Mouse (Mus musculus): ENCODE measurements around the gene 2510002D24Rik. TPM values are rescaled to one million over a fixed set of nuclear protein-coding genes. Genes with fewer than 3 reads are reported as not detected.

The 2510002D24Rik gene
- polyA plus RNA-seq (2015; fragmentation: Nextera tagmentation; extraction: Ambion mirVana), result 39.2 and 44.8 TPM in 2 replicates

- H3K4me2 ChIP-seq, result peak within 1 kb of the TSS; percentile 54
- H3K9ac ChIP-seq, result peak within 1 kb of the TSS; percentile 64
- ATAC-seq (ENCODE audit: low FRiP score, low read depth), result peak; percentile 98
- peaks cover 29% of the 10 kb centered on the region for H3K36me3 ChIP-seq
- peaks cover 7% of the 10 kb centered on the region for H3K4me1 ChIP-seq (replicated peaks)
- no peaks in the 10 kb centered on the region for H3K27me3 ChIP-seq
- WGBS, result under 1% methylated on average over 46 of the region's 46 CpGs
- peak within 1 kb of the TSS; percentile 62 for H3K4me3 ChIP-seq
- no peaks in the 10 kb centered on the region for H3K9me3 ChIP-seq
- peak within 1 kb of the TSS; percentile 72 for H3K27ac ChIP-seq (replicated peaks)
Measured at GRCm38 (mm10) chr16:18836468-18837208, at the start of gene 2510002D24Rik, which contains the start of gene Gm28539. TSS of gene 2510002D24Rik (plus strand) at chr16:18836578. TSS of gene Gm28539 (plus strand) at chr16:18836584.

GRCm38 (mm10) chr16:18786652-18787051, 49.7 kb upstream of the 2510002D24Rik start:
- Histone ChIP-seq H3K27me3 (no peaks in the 10 kb centered on the region), H3K4me3 (no peak overlapping the region), H3K27ac (replicated peaks) (no peak overlapping the region), H3K36me3 (no peaks in the 10 kb centered on the region), H3K9me3 (no peaks in the 10 kb centered on the region), H3K9ac (no peak overlapping the region), H3K4me2 (no peak overlapping the region), H3K4me1 (replicated peaks) (no peaks in the 10 kb centered on the region)
- WGBS, result 93% methylated on average over 10 of the region's 10 CpGs
- ATAC-seq (ENCODE audit: low FRiP score, low read depth), result no peak

GRCm38 (mm10) chr16:18788627-18789406, 47.6 kb upstream of the 2510002D24Rik start:
- H3K4me1 ChIP-seq (replicated peaks), result no peaks in the 10 kb centered on the region
- H3K36me3 ChIP-seq, result no peaks in the 10 kb centered on the region
- no peak overlapping the region for H3K9ac ChIP-seq
- no peaks in the 10 kb centered on the region for H3K27me3 ChIP-seq
- no peak overlapping the region for H3K27ac ChIP-seq (replicated peaks)
- WGBS, result 90% methylated on average over 10 of the region's 10 CpGs
- ATAC-seq (ENCODE audit: low FRiP score, low read depth), result no peak
- H3K4me3 ChIP-seq, result no peak overlapping the region
- H3K4me2 ChIP-seq, result no peak overlapping the region
- no peaks in the 10 kb centered on the region for H3K9me3 ChIP-seq

- Histone ChIP-seq H3K27me3 (no peaks in the 10 kb centered on the region), H3K36me3 (no peaks in the 10 kb centered on the region), H3K9me3 (no peaks in the 10 kb centered on the region), H3K9ac (no peak overlapping the region), H3K27ac (replicated peaks) (no peak overlapping the region), H3K4me2 (no peak overlapping the region), H3K4me1 (replicated peaks) (no peaks in the 10 kb centered on the region), H3K4me3 (no peak overlapping the region)
- 87% methylated on average over 11 of the region's 11 CpGs for WGBS
- ATAC-seq (ENCODE audit: low FRiP score, low read depth), result no peak
Measured at GRCm38 (mm10) chr16:18795223-18795899, 41.0 kb upstream of the 2510002D24Rik start.

- 82% methylated on average over 7 of the region's 7 CpGs for WGBS
- Histone ChIP-seq H3K27me3 (no peaks in the 10 kb centered on the region), H3K4me3 (no peak overlapping the region), H3K4me2 (no peak overlapping the region), H3K36me3 (no peaks in the 10 kb centered on the region), H3K27ac (replicated peaks) (no peak overlapping the region), H3K9ac (no peak overlapping the region), H3K9me3 (no peaks in the 10 kb centered on the region), H3K4me1 (replicated peaks) (no peaks in the 10 kb centered on the region)
- no peak for ATAC-seq (ENCODE audit: low FRiP score, low read depth)
Measured at GRCm38 (mm10) chr16:18796645-18797044, 39.7 kb upstream of the 2510002D24Rik start.

- no peaks in the 10 kb centered on the region for H3K9me3 ChIP-seq
- ATAC-seq (ENCODE audit: low FRiP score, low read depth), result no peak
- no peak overlapping the region for H3K4me2 ChIP-seq
- H3K4me1 ChIP-seq (replicated peaks), result no peaks in the 10 kb centered on the region
- no peak overlapping the region for H3K27ac ChIP-seq (replicated peaks)
- H3K9ac ChIP-seq, result no peak overlapping the region
- H3K27me3 ChIP-seq, result no peaks in the 10 kb centered on the region
- H3K4me3 ChIP-seq, result no peak overlapping the region
- no peaks in the 10 kb centered on the region for H3K36me3 ChIP-seq
- WGBS, result 91% methylated on average over 5 of the region's 5 CpGs
Measured at GRCm38 (mm10) chr16:18798151-18798550, 38.2 kb upstream of the 2510002D24Rik start.

- no peaks in the 10 kb centered on the region for H3K27me3 ChIP-seq
- H3K36me3 ChIP-seq, result no peaks in the 10 kb centered on the region
- no peak overlapping the region for H3K9ac ChIP-seq
- 65% methylated on average over 2 of the region's 2 CpGs for WGBS
- H3K27ac ChIP-seq (replicated peaks), result no peak overlapping the region
- peak; percentile 74 for ATAC-seq (ENCODE audit: low FRiP score, low read depth)
- no peak overlapping the region for H3K4me3 ChIP-seq
- no peaks in the 10 kb centered on the region for H3K9me3 ChIP-seq
- H3K4me2 ChIP-seq, result no peak overlapping the region
- H3K4me1 ChIP-seq (replicated peaks), result no peaks in the 10 kb centered on the region
Measured at GRCm38 (mm10) chr16:18798841-18799240, 37.5 kb upstream of the 2510002D24Rik start.

GRCm38 (mm10) chr16:18805746-18806145, 30.6 kb upstream of the 2510002D24Rik start:
- H3K4me2 ChIP-seq, result no peak overlapping the region
- no peak overlapping the region for H3K9ac ChIP-seq
- H3K4me1 ChIP-seq (replicated peaks), result peaks cover 2% of the 10 kb centered on the region; the same call in 1 of the 2 replicates
- 90% methylated on average over 2 of the region's 2 CpGs for WGBS
- H3K36me3 ChIP-seq, result no peaks in the 10 kb centered on the region
- ATAC-seq (ENCODE audit: low FRiP score, low read depth), result no peak
- H3K4me3 ChIP-seq, result no peak overlapping the region
- H3K27me3 ChIP-seq, result no peaks in the 10 kb centered on the region
- H3K27ac ChIP-seq (replicated peaks), result no peak overlapping the region
- no peaks in the 10 kb centered on the region for H3K9me3 ChIP-seq

GRCm38 (mm10) chr16:18809001-18809400, 27.4 kb upstream of the 2510002D24Rik start:
- no peak overlapping the region for H3K27ac ChIP-seq (replicated peaks)
- ATAC-seq (ENCODE audit: low FRiP score, low read depth), result no peak
- no peak overlapping the region for H3K4me3 ChIP-seq
- no peaks in the 10 kb centered on the region for H3K27me3 ChIP-seq
- H3K9me3 ChIP-seq, result no peaks in the 10 kb centered on the region
- H3K4me1 ChIP-seq (replicated peaks), result peaks cover 21% of the 10 kb centered on the region
- no peak overlapping the region for H3K9ac ChIP-seq
- H3K36me3 ChIP-seq, result no peaks in the 10 kb centered on the region
- 96% methylated on average over 5 of the region's 5 CpGs for WGBS
- no peak overlapping the region for H3K4me2 ChIP-seq

- WGBS, result 6% methylated on average over 5 of the region's 5 CpGs
- peak; percentile 7 for ATAC-seq (ENCODE audit: low FRiP score, low read depth)
- Histone ChIP-seq H3K4me1 (replicated peaks) (peaks cover 24% of the 10 kb centered on the region), H3K9ac (peak overlapping the region; percentile 35; the same call in 1 of the 2 replicates), H3K9me3 (no peaks in the 10 kb centered on the region), H3K27me3 (no peaks in the 10 kb centered on the region), H3K36me3 (peaks cover 10% of the 10 kb centered on the region), H3K4me3 (peak overlapping the region; percentile 96), H3K27ac (replicated peaks) (no peak overlapping the region), H3K4me2 (peak overlapping the region; percentile 80)
Measured at GRCm38 (mm10) chr16:18811032-18811431, 25.3 kb upstream of the 2510002D24Rik start.

- Histone ChIP-seq H3K36me3 (peaks cover 17% of the 10 kb centered on the region), H3K4me3 (peak within 1 kb of the TSS; percentile 96), H3K4me2 (peak within 1 kb of the TSS; percentile 80), H3K27ac (replicated peaks) (peak within 1 kb of the TSS; percentile 80), H3K4me1 (replicated peaks) (peaks cover 24% of the 10 kb centered on the region), H3K27me3 (no peaks in the 10 kb centered on the region), H3K9me3 (no peaks in the 10 kb centered on the region), H3K9ac (peak within 1 kb of the TSS; percentile 84)
- ATAC-seq (ENCODE audit: low FRiP score, low read depth), result peak; percentile 95
- under 1% methylated on average over 42 of the region's 42 CpGs for WGBS
Measured at GRCm38 (mm10) chr16:18811468-18812384, 24.7 kb upstream of the 2510002D24Rik start, which contains the start of the genes Ufd1 and Cdc45. TSS of gene Ufd1 (plus strand) at chr16:18811779. TSS of gene Cdc45 (minus strand) at chr16:18811987.
